Mouse (Mus musculus): Measurements from ENCODE around the gene Snx12. TPM values are rescaled to one million over a fixed set of nuclear protein-coding genes. Genes with fewer than 3 reads are reported as not detected.

Snx12 gene
- total RNA-seq (2023) = 46.4 TPM

DNA sequence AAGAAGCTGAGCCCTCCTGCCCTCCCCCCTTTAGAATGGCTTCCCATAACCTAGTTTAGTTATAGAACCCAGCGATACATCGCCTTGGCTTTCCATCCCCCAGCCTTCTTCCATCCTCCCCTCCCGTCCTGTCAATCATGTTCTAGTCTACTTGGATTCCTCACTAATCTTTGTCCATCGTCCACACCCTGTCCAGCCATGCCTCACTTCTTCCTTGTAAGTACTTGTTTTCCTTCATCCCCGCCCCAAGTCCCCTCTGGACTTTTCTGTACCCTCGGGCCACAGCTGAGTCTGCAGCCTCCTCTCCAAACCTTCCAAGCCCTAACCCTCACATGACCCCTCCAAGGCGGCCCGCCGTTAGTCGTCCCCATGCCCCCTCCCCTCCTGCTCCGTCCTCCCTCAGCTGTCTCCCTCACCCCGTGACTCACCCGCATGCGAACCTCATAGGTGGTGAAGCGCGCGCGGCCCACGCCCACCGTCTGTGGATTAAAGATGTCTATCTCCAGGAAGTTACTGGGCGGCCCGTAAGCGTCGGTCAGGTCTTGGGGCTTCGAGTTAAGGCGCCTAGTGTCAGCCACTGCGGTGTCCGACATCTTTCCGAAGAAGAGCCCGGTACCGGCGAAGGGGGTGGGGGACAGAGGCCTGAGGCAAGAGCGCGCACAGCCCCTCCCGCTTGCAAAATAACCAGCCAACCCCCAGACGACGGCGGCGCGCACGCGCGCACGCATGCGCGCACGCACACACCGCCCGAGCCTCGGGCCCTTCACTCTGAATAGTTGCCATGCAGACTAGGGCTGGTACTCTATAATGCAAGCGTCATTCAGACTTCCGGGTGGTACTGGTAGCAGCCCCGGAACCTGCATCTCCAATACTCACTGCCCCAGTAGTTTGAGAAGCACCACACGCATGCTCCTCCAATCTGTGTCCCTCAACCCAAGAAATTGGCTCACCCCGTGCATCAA lies at the start of gene Snx12:
Gene Snx12, minus strand, starts transcription at position 730 of the 962 bp plus-strand sequence.

DNA sequence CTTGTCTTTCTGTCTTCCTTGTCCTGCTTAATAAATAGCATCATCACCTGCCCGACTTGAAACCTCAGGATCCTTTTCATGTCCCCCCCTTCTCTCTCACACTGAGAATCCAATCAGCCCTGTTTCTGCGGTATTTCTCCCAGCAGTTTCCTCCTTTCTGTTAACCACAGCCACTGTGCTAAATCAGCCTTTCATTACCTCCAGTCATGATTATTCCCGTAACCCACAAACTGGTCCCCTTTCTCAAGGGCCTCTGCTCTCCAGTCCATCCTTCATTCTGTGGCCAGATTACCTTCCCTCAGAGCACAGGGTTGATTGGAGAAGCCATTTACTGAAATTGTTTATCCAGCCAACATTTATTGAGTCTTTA lies 46.4 kb upstream of the Snx12 start, which contains the start of gene Gm20489:
Gene Gm20489, minus strand, starts transcription at position 269 of the 370 bp plus-strand sequence.

DNA sequence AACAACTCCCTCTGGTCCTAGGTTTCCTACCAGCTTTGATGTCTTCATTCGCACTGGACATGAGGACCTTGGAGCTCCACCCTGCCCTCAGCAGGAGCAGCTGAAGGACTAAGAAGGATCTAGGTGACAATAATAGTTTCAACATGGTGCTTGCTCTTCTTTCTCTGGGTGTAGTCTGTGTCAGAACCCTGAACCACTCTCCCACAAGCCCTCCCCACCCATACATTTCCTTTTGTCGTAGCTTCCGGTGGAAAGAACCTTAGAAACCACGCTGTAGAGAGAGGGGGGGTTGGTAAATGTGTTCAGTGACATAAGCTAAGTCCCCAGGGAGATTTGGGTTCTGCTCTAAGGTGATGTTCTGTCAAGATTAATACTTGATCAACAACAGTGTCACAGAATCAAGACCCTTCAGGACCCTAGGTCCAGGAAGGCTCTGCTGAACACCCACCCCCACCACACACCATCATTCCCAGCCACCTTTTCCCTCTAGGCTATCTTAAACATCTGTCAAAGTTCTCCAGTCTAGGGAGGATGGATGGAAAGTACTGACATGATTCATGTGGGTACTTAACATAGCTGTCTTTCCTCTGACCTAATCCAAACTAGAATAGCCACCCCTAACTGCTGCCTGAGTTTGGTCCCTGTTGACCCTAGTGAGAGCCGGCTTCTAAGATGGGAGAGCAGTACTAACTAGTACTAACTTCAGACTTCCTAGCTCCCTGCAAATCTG lies 45.8 kb upstream of the Snx12 start, which contains the start of gene Il2rg:
Gene Il2rg, minus strand, starts transcription at position 231 of the 730 bp plus-strand sequence.

DNA sequence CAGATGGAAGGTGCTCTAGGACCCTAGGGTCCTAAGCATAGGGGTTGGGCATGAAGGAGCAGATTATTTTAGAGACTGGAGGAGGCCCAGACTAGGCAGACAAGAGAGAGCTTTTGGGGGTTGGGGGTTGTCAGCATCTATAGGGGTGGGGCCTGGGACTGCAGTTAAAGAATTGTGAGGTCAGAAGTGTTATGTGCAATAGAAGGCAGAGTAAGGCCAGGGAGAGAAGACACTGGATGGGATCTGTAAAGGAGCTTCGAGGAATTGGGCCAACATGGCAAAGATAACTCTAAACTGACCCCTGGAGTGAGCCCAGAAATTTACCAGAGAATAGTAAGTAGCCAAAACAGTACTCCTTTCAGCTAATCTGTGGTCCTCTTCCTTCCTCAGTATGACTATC lies 41.5 kb upstream of the Snx12 start, which contains the start of gene Gm614:
Gene Gm614, minus strand, starts transcription at position 101 of the 400 bp plus-strand sequence.

DNA sequence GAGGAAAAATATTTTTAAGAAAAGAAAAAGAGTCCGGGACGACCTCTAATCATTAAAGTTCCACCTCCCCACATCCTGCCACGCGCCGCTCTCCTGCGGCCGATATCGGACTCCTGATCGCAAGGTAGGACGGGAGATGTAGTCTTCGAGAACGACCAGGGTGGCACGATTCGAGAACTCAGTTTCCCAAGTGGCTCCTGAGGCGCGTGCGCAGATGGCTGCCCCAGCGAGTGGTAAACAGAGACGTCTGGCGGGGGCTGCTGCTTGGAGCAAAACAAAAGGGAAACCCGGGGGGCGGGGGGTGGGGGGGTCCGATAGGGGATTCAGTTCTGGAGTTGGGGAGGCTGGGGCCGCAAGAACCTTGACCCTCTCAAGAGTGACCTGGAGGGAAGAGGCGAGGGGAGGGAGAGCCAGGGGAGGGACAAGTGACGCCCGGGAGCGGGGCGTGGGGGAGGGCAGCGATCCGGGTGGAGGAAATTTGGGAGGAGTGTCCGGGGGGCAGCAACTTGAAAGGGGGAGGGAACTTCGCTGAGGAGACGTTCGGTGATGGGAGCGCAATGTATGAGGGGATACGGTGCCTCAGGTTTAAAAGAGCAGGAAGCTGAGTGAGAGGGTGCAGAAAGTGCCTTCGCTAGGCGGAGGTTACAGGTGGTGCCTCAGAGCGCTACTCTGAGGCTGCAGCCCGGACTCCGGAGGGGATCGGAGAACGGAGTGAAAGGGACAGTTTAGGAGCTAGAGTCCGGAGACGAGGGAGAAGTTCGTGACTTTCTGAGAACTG lies 31.8 kb upstream of the Snx12 start, which contains the start of gene Foxo4:
Gene Foxo4, plus strand, starts transcription at position 577 of the 778 bp plus-strand sequence.

DNA sequence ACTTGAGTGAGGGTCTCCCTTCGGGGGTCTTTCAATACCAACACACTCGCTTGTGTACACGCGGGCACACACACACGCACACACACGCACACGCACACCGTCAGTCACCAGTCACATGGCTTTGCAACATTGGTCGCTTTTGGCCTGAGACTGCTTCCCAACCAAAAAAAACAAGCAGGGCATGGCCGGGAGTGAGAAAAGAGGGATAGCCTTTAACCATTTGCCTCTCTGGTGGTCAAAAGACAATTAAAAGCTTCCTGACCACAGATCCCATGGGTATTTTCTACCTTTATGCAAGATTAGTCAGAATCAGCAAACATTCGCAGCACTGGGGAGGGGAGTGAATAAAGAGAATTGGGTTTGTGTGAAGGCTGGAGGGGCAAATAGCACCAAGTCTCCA lies 136.4 kb downstream of the Snx12 start, which contains the start of gene Slc7a3:
Gene Slc7a3, minus strand, starts transcription at position 101 of the 400 bp plus-strand sequence.

DNA sequence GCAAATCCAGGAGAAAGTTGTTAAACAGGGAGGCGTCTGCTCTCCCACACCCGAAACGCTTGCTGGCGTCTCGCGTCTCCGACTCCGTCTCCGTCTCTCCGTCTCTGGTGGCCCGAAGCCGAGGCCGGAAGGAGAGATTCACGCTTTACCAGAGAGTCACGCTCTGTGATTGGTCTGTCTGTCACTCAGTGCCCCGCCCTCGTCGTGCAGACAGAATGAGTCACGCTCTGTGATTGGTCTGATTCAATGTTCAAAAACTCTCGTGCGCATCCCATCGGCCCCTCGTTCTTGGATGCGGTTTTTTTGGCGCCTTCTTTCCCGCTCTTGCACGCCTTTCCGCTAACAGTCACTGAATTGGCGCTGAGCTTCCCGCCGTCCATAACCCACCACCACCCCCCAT lies 162.8 kb downstream of the Snx12 start, which contains the start of gene Tex11:
Gene Tex11, minus strand, starts transcription at position 127 of the 400 bp plus-strand sequence.

Other genes starting within 250 kb of the Snx12 start
- gene Tex11, start 162.9 kb downstream of the Snx12 start, total RNA-seq (2023) = 0.24 TPM
- 0.73 TPM for gene Slc7a3, start 136.5 kb downstream of the Snx12 start, total RNA-seq (2023)
- 48.0 TPM for gene Foxo4, start 32.0 kb upstream of the Snx12 start, total RNA-seq (2023)
- gene Gm614, start 41.4 kb upstream of the Snx12 start, total RNA-seq (2023) = 41.4 TPM
- 618 TPM for gene Il2rg, start 45.7 kb upstream of the Snx12 start, total RNA-seq (2023)
- gene Gm20489, start 46.5 kb upstream of the Snx12 start, total RNA-seq (2023) = not detected
- gene Med12, start 51.5 kb upstream of the Snx12 start, total RNA-seq (2023) = 162 TPM
- 0.61 TPM for gene Nlgn3, start 76.6 kb upstream of the Snx12 start, total RNA-seq (2023)
- gene Gjb1, start 153.8 kb upstream of the Snx12 start, total RNA-seq (2023) = not detected
- gene Zmym3, start 198.3 kb upstream of the Snx12 start, total RNA-seq (2023) = 35.8 TPM
- 235 TPM for gene Nono, start 206.8 kb upstream of the Snx12 start, total RNA-seq (2023)
- 2.4 TPM for gene Itgb1bp2, start 226.5 kb upstream of the Snx12 start, total RNA-seq (2023)

Data from CD8-positive naive resting alpha-beta T cell, adult 57 days (primary cell).